Mouse (Mus musculus): ENCODE measurements at regions not wholly inside any gene's neighbourhood (a gene's known extent, or its start where the extent isn't known, plus 50 kb on each side); places are given as distances from the start of the nearest gene placed in this dataset.
"Not testable (repeated sequence)": the region's sequence is repeated elsewhere in the genome, so short reads cannot be mapped to it uniquely, and the experiment has no call there.

GRCm38 (mm10) chr1:189526329-189526728, 124.3 kb upstream of the Kcnk2 start:
- no peaks in the 10 kb centered on the region for H3K27me3 ChIP-seq (replicated peaks)
- H3K36me3 ChIP-seq (replicated peaks; ENCODE audit: low read length): no peaks in the 10 kb centered on the region
- H3K9me3 ChIP-seq: peaks cover 23% of the 10 kb centered on the region; the same call in 1 of the 2 replicates
- H3K4me1 ChIP-seq: no peaks in the 10 kb centered on the region
- TF ChIP-seq GATA1 (IDR thresholded peaks at IDR 0.05; ENCODE audit: borderline replicate concordance, low read length): no peak
- no peak for TF ChIP-seq FLI1 (IDR thresholded peaks at IDR 0.05; ENCODE audit: low read length)
- no peak overlapping the region for H3K4me3 ChIP-seq (replicated peaks)

GRCm38 (mm10) chr1:189515476-189515875, 113.4 kb upstream of the Kcnk2 start:
- Histone ChIP-seq H3K27me3 (replicated peaks) (no peaks in the 10 kb centered on the region), H3K9me3 (peaks cover 50% of the 10 kb centered on the region), H3K4me3 (replicated peaks) (peak overlapping the region; percentile 42), H3K36me3 (replicated peaks; ENCODE audit: low read length) (no peaks in the 10 kb centered on the region), H3K4me1 (no peaks in the 10 kb centered on the region)
- TF ChIP-seq FLI1 (IDR thresholded peaks at IDR 0.05; ENCODE audit: low read length): no peak
- no peak for TF ChIP-seq GATA1 (IDR thresholded peaks at IDR 0.05; ENCODE audit: borderline replicate concordance, low read length)

- TF ChIP-seq FLI1 (IDR thresholded peaks at IDR 0.05; ENCODE audit: low read length) (no peak), GATA1 (IDR thresholded peaks at IDR 0.05; ENCODE audit: borderline replicate concordance, low read length) (no peak)
- Histone ChIP-seq H3K9me3 (peaks cover 71% of the 10 kb centered on the region), H3K27me3 (replicated peaks) (no peaks in the 10 kb centered on the region), H3K4me1 (no peaks in the 10 kb centered on the region), H3K36me3 (replicated peaks; ENCODE audit: low read length) (no peaks in the 10 kb centered on the region), H3K4me3 (replicated peaks) (no peak overlapping the region)
These were observed 111.3 kb upstream of the Kcnk2 start for GRCm38 (mm10) chr1:189513358-189513757.

- not testable (repeated sequence) for H3K27me3 ChIP-seq (replicated peaks); H3K4me1 ChIP-seq; H3K4me3 ChIP-seq (replicated peaks); H3K36me3 ChIP-seq (replicated peaks; ENCODE audit: low read length)
- H3K9me3 ChIP-seq: peaks cover 69% of the 10 kb centered on the region
These were observed 105.2 kb upstream of the Kcnk2 start for GRCm38 (mm10) chr1:189507301-189507700.

- no peaks in the 10 kb centered on the region for H3K27me3 ChIP-seq (replicated peaks)
- H3K4me1 ChIP-seq: no peaks in the 10 kb centered on the region
- H3K9me3 ChIP-seq: peaks cover 46% of the 10 kb centered on the region
- no peak overlapping the region for H3K4me3 ChIP-seq (replicated peaks)
- TF ChIP-seq GATA1 (IDR thresholded peaks at IDR 0.05; ENCODE audit: borderline replicate concordance, low read length): no peak
- H3K36me3 ChIP-seq (replicated peaks; ENCODE audit: low read length): no peaks in the 10 kb centered on the region
These were observed 97.6 kb upstream of the Kcnk2 start for GRCm38 (mm10) chr1:189499703-189500102.

- Histone ChIP-seq H3K9me3 (peaks cover 46% of the 10 kb centered on the region), H3K4me1 (no peaks in the 10 kb centered on the region)
- TF ChIP-seq GATA1 (IDR thresholded peaks at IDR 0.05; ENCODE audit: borderline replicate concordance, low read length): no peak
These were observed 97.1 kb upstream of the Kcnk2 start for GRCm38 (mm10) chr1:189499141-189499540.

GRCm38 (mm10) chr1:189497031-189497430, 95.0 kb upstream of the Kcnk2 start:
- H3K4me3 ChIP-seq (replicated peaks): no peak overlapping the region
- no peaks in the 10 kb centered on the region for H3K4me1 ChIP-seq
- peaks cover 46% of the 10 kb centered on the region for H3K9me3 ChIP-seq
- TF ChIP-seq GATA1 (IDR thresholded peaks at IDR 0.05; ENCODE audit: borderline replicate concordance, low read length) (no peak), FLI1 (IDR thresholded peaks at IDR 0.05; ENCODE audit: low read length) (no peak)
- no peaks in the 10 kb centered on the region for H3K36me3 ChIP-seq (replicated peaks; ENCODE audit: low read length)
- H3K27me3 ChIP-seq (replicated peaks): no peaks in the 10 kb centered on the region

More at GRCm38 (mm10) chr1:189499141-189499540, 97.1 kb upstream of the Kcnk2 start:
- no peaks in the 10 kb centered on the region for H3K27me3 ChIP-seq (replicated peaks)
- no peak overlapping the region for H3K4me3 ChIP-seq (replicated peaks)
- H3K36me3 ChIP-seq (replicated peaks; ENCODE audit: low read length): no peaks in the 10 kb centered on the region

GRCm38 (mm10) chr1:189495386-189496150, 93.5 kb upstream of the Kcnk2 start:
- Histone ChIP-seq H3K4me3 (replicated peaks) (no peak overlapping the region), H3K36me3 (replicated peaks; ENCODE audit: low read length) (no peaks in the 10 kb centered on the region), H3K9me3 (peaks cover 58% of the 10 kb centered on the region), H3K4me1 (no peaks in the 10 kb centered on the region), H3K27me3 (replicated peaks) (no peaks in the 10 kb centered on the region)
- no peak for TF ChIP-seq FLI1 (IDR thresholded peaks at IDR 0.05; ENCODE audit: low read length)
- no peak for TF ChIP-seq GATA1 (IDR thresholded peaks at IDR 0.05; ENCODE audit: borderline replicate concordance, low read length)

GRCm38 (mm10) chr1:189494896-189495295, 92.8 kb upstream of the Kcnk2 start:
- TF ChIP-seq FLI1 (IDR thresholded peaks at IDR 0.05; ENCODE audit: low read length): no peak
- TF ChIP-seq GATA1 (IDR thresholded peaks at IDR 0.05; ENCODE audit: borderline replicate concordance, low read length): no peak
- Histone ChIP-seq H3K4me3 (replicated peaks) (no peak overlapping the region), H3K27me3 (replicated peaks) (no peaks in the 10 kb centered on the region), H3K9me3 (peaks cover 61% of the 10 kb centered on the region), H3K36me3 (replicated peaks; ENCODE audit: low read length) (no peaks in the 10 kb centered on the region), H3K4me1 (no peaks in the 10 kb centered on the region)

- H3K4me1 ChIP-seq: no peaks in the 10 kb centered on the region
- peaks cover 51% of the 10 kb centered on the region for H3K9me3 ChIP-seq
- H3K4me3 ChIP-seq (replicated peaks): no peak overlapping the region
- TF ChIP-seq GATA1 (IDR thresholded peaks at IDR 0.05; ENCODE audit: borderline replicate concordance, low read length) (no peak), FLI1 (IDR thresholded peaks at IDR 0.05; ENCODE audit: low read length) (no peak)
- no peaks in the 10 kb centered on the region for H3K27me3 ChIP-seq (replicated peaks)
- H3K36me3 ChIP-seq (replicated peaks; ENCODE audit: low read length): no peaks in the 10 kb centered on the region
These were observed 83.3 kb upstream of the Kcnk2 start for GRCm38 (mm10) chr1:189485336-189485735.

GRCm38 (mm10) chr1:189483331-189483730, 81.3 kb upstream of the Kcnk2 start:
- no peaks in the 10 kb centered on the region for H3K27me3 ChIP-seq (replicated peaks)
- peaks cover 51% of the 10 kb centered on the region for H3K9me3 ChIP-seq
- TF ChIP-seq GATA1 (IDR thresholded peaks at IDR 0.05; ENCODE audit: borderline replicate concordance, low read length): no peak
- TF ChIP-seq FLI1 (IDR thresholded peaks at IDR 0.05; ENCODE audit: low read length): no peak
- no peaks in the 10 kb centered on the region for H3K4me1 ChIP-seq
- H3K36me3 ChIP-seq (replicated peaks; ENCODE audit: low read length): no peaks in the 10 kb centered on the region
- H3K4me3 ChIP-seq (replicated peaks): peak overlapping the region; percentile 28

All from megakaryocyte, embryonic 14.5 days (primary cell).